Mouse (Mus musculus): ENCODE data around the gene Med12l. TPM values are rescaled to one million over a fixed set of nuclear protein-coding genes. Genes with fewer than 3 reads are reported as not detected.

The Med12l gene
- polyA plus RNA-seq, 1 experiment from 2014 or later = 6.5 TPM

DNA sequence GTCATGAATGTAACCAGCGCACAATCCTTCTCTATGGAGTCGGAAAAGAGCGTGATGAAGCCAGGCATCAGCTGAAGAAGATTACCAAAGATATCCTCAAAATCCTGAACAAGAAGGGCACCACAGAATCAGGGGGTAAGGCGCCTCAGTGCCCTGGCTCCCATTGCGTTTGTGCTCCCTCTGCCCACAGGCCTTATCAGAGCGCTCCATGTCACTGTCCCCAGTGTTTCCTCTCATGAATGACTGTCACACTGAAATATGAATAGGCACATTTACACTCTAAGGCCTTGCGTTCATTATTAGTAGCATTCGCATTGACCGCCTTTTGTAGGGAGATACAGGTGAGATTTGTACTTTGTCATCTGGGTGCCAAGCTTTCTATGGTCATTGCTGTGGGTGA is 222.1 kb downstream of the Med12l start:
- Histone ChIP-seq H3K9me3 (ENCODE audit: control insufficient read depth, low read length) (no peaks in the 10 kb centered on the region), H3K4me1 (ENCODE audit: control insufficient read depth, insufficient read depth, low read length) (no peaks in the 10 kb centered on the region), H3K9ac (replicated peaks; ENCODE audit: low read length) (no peak overlapping the region), H3K4me3 (replicated peaks; ENCODE audit: low read depth, low read length) (no peak overlapping the region), H3K36me3 (ENCODE audit: control insufficient read depth, insufficient read depth, low read length) (no peaks in the 10 kb centered on the region), H3K27me3 (ENCODE audit: control insufficient read depth, insufficient read depth, low read length) (no peaks in the 10 kb centered on the region), H3K27ac (replicated peaks; ENCODE audit: low read depth, low read length) (no peak overlapping the region), H3K4me2 (ENCODE audit: low read length) (no peak overlapping the region)
- 98% methylated on average over 9 of the region's 9 CpGs for WGBS
- ATAC-seq (ENCODE audit: low FRiP score, low TSS enrichment) (no peak), DNase-seq (no peak)

DNA sequence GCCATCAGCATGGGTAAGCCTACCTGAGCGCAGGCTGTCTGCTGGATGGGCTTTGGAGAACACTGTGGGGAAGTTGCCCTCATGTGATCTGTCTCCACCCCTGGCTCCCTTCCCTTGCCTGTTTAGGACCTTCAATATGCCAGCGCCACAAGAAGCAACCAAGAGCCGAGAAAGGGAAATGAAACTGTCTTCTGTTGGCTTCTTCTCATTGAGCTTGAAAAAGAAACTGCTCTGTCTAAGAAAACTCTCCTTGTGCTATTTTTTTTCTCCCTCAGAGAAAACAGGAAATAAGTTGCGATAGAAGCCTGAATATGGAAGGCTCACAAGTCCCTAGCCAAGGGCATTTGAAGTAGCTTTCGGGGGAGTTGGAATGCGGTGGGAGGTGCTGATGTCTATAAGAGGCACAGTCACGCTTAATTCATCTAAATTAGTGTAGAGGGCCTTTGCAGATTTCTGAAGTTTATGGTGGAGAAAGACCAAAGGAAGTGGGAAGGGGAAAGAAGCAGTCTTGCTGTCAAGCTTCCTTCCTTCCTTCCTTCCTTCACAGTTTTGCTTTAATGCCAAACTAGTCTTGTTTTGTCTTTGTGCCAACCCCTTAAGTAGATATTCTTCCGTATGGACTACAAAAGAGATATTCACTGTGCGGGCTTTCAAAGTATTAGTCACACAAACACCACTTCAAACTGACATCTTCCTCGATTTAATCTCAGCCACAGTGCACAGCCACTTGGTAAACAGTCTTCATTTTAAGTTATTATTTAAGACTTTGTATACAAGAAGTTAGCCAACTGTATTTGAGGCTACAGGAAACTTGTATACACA is 223.3 kb downstream of the Med12l start:
- no peak overlapping the region for H3K9ac ChIP-seq (replicated peaks; ENCODE audit: low read length)
- no peaks in the 10 kb centered on the region for H3K9me3 ChIP-seq (ENCODE audit: control insufficient read depth, low read length)
- no peak overlapping the region for H3K27ac ChIP-seq (replicated peaks; ENCODE audit: low read depth, low read length)
- 58% methylated on average over 10 of the region's 10 CpGs for WGBS
- DNase-seq (no peak), ATAC-seq (ENCODE audit: low FRiP score, low TSS enrichment) (no peak)
- H3K27me3 ChIP-seq (ENCODE audit: control insufficient read depth, insufficient read depth, low read length) = no peaks in the 10 kb centered on the region
- no peak overlapping the region for H3K4me3 ChIP-seq (replicated peaks; ENCODE audit: low read depth, low read length)
- H3K4me2 ChIP-seq (ENCODE audit: low read length) = no peak overlapping the region
- no peaks in the 10 kb centered on the region for H3K4me1 ChIP-seq (ENCODE audit: control insufficient read depth, insufficient read depth, low read length)
- H3K36me3 ChIP-seq (ENCODE audit: control insufficient read depth, insufficient read depth, low read length) = no peaks in the 10 kb centered on the region

DNA sequence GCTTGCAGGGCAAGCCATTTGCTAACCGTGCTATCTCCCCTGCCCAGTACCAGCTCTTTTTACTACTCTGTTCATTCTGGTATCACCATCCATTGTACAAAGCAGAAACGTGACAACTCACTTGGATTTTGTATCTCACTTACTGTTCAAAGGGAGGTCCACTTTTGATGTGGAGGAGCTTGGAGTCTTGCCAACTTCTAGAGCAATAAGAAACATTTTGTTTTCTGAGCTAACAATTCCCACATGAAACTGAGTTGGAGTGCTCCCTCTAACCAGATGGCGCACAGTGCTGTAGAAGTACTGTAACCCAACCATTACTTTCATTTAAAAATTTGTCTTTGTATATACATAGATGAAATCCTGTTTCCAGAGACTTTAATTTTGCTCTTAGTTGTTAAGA is 225.3 kb downstream of the Med12l start:
- Histone ChIP-seq H3K4me1 (ENCODE audit: control insufficient read depth, insufficient read depth, low read length) (no peaks in the 10 kb centered on the region), H3K27me3 (ENCODE audit: control insufficient read depth, insufficient read depth, low read length) (no peaks in the 10 kb centered on the region), H3K36me3 (ENCODE audit: control insufficient read depth, insufficient read depth, low read length) (no peaks in the 10 kb centered on the region), H3K27ac (replicated peaks; ENCODE audit: low read depth, low read length) (no peak overlapping the region), H3K4me3 (replicated peaks; ENCODE audit: low read depth, low read length) (no peak overlapping the region), H3K4me2 (ENCODE audit: low read length) (no peak overlapping the region), H3K9me3 (ENCODE audit: control insufficient read depth, low read length) (no peaks in the 10 kb centered on the region), H3K9ac (replicated peaks; ENCODE audit: low read length) (no peak overlapping the region)
- ATAC-seq (ENCODE audit: low FRiP score, low TSS enrichment) (no peak), DNase-seq (peak; percentile 24)
- 76% methylated on average over 3 of the region's 3 CpGs for WGBS

DNA sequence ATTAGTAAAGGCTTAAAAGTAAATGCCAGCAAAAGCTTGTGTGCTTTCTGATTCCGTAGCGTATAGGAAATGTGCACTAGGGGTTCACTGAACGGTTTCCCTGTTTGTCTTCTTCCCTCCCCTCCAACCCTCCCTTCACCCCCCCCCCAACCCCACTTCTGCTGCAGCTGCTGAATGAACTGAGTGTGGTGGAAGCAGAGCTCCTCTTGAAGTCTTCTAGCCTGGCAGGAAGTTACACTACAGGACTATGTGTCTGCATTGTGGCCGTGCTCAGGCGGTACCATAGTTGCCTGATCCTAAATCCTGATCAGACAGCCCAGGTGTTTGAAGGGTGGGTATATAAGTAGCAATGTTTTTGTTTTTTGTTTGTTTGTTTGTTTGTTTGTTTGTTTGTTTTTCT is 229.3 kb downstream of the Med12l start:
- Histone ChIP-seq H3K4me1 (ENCODE audit: control insufficient read depth, insufficient read depth, low read length) (no peaks in the 10 kb centered on the region), H3K4me3 (replicated peaks; ENCODE audit: low read depth, low read length) (no peak overlapping the region), H3K36me3 (ENCODE audit: control insufficient read depth, insufficient read depth, low read length) (no peaks in the 10 kb centered on the region), H3K27ac (replicated peaks; ENCODE audit: low read depth, low read length) (no peak overlapping the region), H3K4me2 (ENCODE audit: low read length) (no peak overlapping the region), H3K27me3 (ENCODE audit: control insufficient read depth, insufficient read depth, low read length) (no peaks in the 10 kb centered on the region), H3K9ac (replicated peaks; ENCODE audit: low read length) (no peak overlapping the region), H3K9me3 (ENCODE audit: control insufficient read depth, low read length) (no peaks in the 10 kb centered on the region)
- DNase-seq (no peak), ATAC-seq (ENCODE audit: low FRiP score, low TSS enrichment) (no peak)
- WGBS = 85% methylated on average over 5 of the region's 5 CpGs

DNA sequence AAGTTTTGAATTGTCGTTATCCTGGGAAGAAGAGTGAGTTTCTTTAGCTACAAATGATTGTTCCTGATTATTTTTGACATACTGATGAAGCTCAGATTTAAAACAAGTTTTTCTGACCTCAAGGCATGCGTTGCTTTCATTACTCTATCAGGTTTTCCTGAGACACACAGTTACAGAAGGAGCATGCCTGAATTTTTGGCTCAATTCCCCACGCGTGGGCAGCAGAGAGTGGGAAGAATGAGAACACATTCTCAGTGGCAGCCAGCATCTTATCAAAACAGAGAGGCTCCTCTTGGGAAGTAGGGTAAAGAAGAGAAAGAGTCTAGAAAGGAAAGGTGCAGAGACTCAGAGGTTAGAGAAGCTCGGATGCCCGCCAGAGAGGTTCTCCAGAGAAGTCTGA is 237.8 kb downstream of the Med12l start:
- ATAC-seq (ENCODE audit: low FRiP score, low TSS enrichment) (no peak), DNase-seq (no peak)
- Histone ChIP-seq H3K4me2 (ENCODE audit: low read length) (no peak overlapping the region), H3K27me3 (ENCODE audit: control insufficient read depth, insufficient read depth, low read length) (no peaks in the 10 kb centered on the region), H3K27ac (replicated peaks; ENCODE audit: low read depth, low read length) (no peak overlapping the region), H3K36me3 (ENCODE audit: control insufficient read depth, insufficient read depth, low read length) (no peaks in the 10 kb centered on the region), H3K4me1 (ENCODE audit: control insufficient read depth, insufficient read depth, low read length) (no peaks in the 10 kb centered on the region), H3K4me3 (replicated peaks; ENCODE audit: low read depth, low read length) (no peak overlapping the region), H3K9me3 (ENCODE audit: control insufficient read depth, low read length) (no peaks in the 10 kb centered on the region), H3K9ac (replicated peaks; ENCODE audit: low read length) (no peak overlapping the region)
- WGBS = 89% methylated on average over 6 of the region's 6 CpGs

DNA sequence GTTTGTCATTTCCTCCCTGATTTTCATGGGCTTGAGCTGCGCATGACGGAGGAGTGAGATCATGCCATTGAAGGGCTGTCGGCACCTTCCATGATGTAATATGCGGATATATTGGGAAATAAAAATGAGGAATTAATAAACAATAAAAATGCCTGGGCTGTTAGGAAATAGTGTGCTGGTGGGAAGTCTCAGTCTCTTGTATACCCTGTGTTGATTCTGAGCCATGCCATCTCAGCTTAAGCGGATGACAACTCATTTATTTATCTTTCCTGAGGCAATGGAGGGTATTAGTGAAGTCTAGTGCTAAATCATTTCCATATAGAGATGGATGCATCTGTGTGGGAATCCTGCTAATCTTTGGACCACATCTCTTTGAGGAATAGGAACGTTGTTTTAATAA is 242.4 kb downstream of the Med12l start:
- Histone ChIP-seq H3K9me3 (ENCODE audit: control insufficient read depth, low read length) (no peaks in the 10 kb centered on the region), H3K9ac (replicated peaks; ENCODE audit: low read length) (no peak overlapping the region), H3K4me2 (ENCODE audit: low read length) (no peak overlapping the region), H3K4me1 (ENCODE audit: control insufficient read depth, insufficient read depth, low read length) (no peaks in the 10 kb centered on the region), H3K36me3 (ENCODE audit: control insufficient read depth, insufficient read depth, low read length) (no peaks in the 10 kb centered on the region), H3K27ac (replicated peaks; ENCODE audit: low read depth, low read length) (no peak overlapping the region), H3K27me3 (ENCODE audit: control insufficient read depth, insufficient read depth, low read length) (no peaks in the 10 kb centered on the region), H3K4me3 (replicated peaks; ENCODE audit: low read depth, low read length) (no peak overlapping the region)
- DNase-seq (no peak), ATAC-seq (ENCODE audit: low FRiP score, low TSS enrichment) (no peak)
- WGBS = 90% methylated on average over 6 of the region's 6 CpGs

DNA sequence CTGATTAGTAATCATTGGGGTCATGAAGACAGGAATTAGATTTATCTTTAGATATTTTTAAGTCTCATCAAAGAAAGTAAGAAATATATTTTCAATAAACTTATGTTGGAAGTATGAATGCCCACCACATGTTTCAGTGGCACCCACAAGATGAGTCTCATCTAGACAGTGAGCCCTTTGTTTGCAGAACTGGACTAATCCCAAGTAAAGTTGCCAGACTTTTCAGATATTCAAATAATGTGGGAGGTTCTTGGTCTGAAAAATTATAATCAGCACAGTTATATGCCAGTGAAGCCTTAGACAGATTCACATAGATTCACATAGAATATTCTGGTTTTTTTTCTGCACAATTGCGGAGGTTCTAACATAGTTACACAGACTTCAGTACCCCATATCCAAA is 244.8 kb downstream of the Med12l start:
- no peaks in the 10 kb centered on the region for H3K9me3 ChIP-seq (ENCODE audit: control insufficient read depth, low read length)
- ATAC-seq (ENCODE audit: low FRiP score, low TSS enrichment) (no peak), DNase-seq (no peak)
- H3K4me1 ChIP-seq (ENCODE audit: control insufficient read depth, insufficient read depth, low read length) = no peaks in the 10 kb centered on the region
- H3K9ac ChIP-seq (replicated peaks; ENCODE audit: low read length) = no peak overlapping the region
- H3K27ac ChIP-seq (replicated peaks; ENCODE audit: low read depth, low read length) = no peak overlapping the region
- no peaks in the 10 kb centered on the region for H3K27me3 ChIP-seq (ENCODE audit: control insufficient read depth, insufficient read depth, low read length)
- WGBS = 92% methylated on average over 1 of the region's 1 CpGs
- H3K36me3 ChIP-seq (ENCODE audit: control insufficient read depth, insufficient read depth, low read length) = no peaks in the 10 kb centered on the region
- no peak overlapping the region for H3K4me2 ChIP-seq (ENCODE audit: low read length)
- H3K4me3 ChIP-seq (replicated peaks; ENCODE audit: low read depth, low read length) = no peak overlapping the region

DNA sequence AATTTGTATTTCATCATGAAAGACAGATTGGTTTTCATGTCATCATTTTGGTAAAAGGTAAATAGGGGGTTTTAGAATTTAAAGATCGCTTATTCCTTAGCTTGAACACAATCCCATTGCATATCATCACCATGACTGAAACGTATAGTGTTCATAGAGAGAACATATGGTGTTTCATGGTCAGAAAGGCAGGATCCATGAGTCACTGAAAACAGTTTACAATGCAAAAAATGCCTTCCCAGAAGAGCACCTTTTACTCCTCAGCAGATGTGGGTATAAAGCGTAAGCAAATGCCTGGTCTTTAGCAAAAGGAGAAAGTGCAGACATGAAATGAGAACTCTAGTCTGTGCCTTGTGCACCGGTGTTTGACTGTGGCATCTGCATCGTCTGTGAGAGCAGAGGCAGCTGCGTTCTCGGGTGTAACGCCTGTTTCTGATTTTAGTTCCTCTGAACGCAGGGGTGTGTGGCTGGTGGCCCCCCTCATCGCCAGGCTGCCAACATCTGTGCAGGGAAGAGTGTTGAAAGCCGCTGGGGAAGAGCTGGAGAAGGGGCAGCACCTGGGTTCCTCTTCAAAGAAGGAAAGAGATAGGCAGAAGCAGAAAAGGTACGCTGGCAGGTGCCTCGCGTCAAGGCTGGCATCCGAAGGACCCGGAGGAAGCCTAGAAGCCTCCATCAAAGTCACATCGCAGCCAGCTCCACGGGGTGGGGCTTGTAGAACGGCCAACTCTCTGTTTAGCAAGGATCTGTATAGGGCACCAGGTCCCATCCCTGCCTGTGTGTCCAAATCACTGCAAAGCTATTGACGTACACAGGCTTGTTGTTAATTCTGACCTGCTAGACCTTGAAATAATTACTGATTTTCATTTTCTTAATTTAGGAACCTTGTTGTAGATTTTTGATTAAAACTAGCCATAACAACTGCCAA is 252.4 kb downstream of the Med12l start:
- H3K4me1 ChIP-seq (ENCODE audit: control insufficient read depth, insufficient read depth, low read length) = peaks cover 10% of the 10 kb centered on the region

More for the DNA sequence above, 252.4 kb downstream of the Med12l start:
- Histone ChIP-seq H3K9ac (replicated peaks; ENCODE audit: low read length) (no peak overlapping the region), H3K9me3 (ENCODE audit: control insufficient read depth, low read length) (no peaks in the 10 kb centered on the region), H3K36me3 (ENCODE audit: control insufficient read depth, insufficient read depth, low read length) (no peaks in the 10 kb centered on the region), H3K4me3 (replicated peaks; ENCODE audit: low read depth, low read length) (no peak overlapping the region), H3K4me2 (ENCODE audit: low read length) (no peak overlapping the region), H3K27ac (replicated peaks; ENCODE audit: low read depth, low read length) (no peak overlapping the region), H3K27me3 (ENCODE audit: control insufficient read depth, insufficient read depth, low read length) (no peaks in the 10 kb centered on the region)
- ATAC-seq (ENCODE audit: low FRiP score, low TSS enrichment) (no peak), DNase-seq (no peak)
- WGBS = 90% methylated on average over 20 of the region's 20 CpGs
